Mouse (Mus musculus): ENCODE data around the gene Hsd17b7. TPM values are rescaled to one million over a fixed set of nuclear protein-coding genes. Genes with fewer than 3 reads are reported as not detected.

The Hsd17b7 gene
- 11.2 and 13.5 TPM in 2 replicates for polyA plus RNA-seq (2014; fragmentation: Nextera tagmentation; extraction: Ambion mirVana)

- no peaks in the 10 kb centered on the region for H3K9me3 ChIP-seq (ENCODE audit: low read depth, low read length)
- peak within 1 kb of the TSS; percentile 80 for H3K4me2 ChIP-seq
- no peaks in the 10 kb centered on the region for H3K27me3 ChIP-seq (ENCODE audit: insufficient read depth, low read length)
- H3K4me1 ChIP-seq (ENCODE audit: insufficient read depth), result peaks cover 4% of the 10 kb centered on the region; the same call in 1 of the 2 replicates
- TF ChIP-seq CTCF (IDR thresholded peaks at IDR 0.05; ENCODE audit: low read depth), result no peak
- H3K27ac ChIP-seq (ENCODE audit: low read depth), result peak within 1 kb of the TSS; percentile 92
- H3K9ac ChIP-seq, result peak within 1 kb of the TSS; percentile 64
- peaks cover 19% of the 10 kb centered on the region for H3K36me3 ChIP-seq (ENCODE audit: insufficient read depth)
- peak; percentile 100 for DNase-seq
- WGBS, result under 1% methylated on average over 48 of the region's 48 CpGs
- H3K4me3 ChIP-seq (ENCODE audit: low read depth, low read length), result peak within 1 kb of the TSS; percentile 64
- peak; percentile 100 for ATAC-seq (ENCODE audit: insufficient read depth)
Measured at GRCm38 (mm10) chr1:169968792-169969515, at the start of gene Hsd17b7. TSS of gene Hsd17b7 (minus strand) at chr1:169969241.

GRCm38 (mm10) chr1:170014784-170015183 lies 45.7 kb upstream of the Hsd17b7 start:
- Histone ChIP-seq H3K27me3 (ENCODE audit: insufficient read depth, low read length) (no peaks in the 10 kb centered on the region), H3K4me2 (no peak overlapping the region), H3K4me3 (ENCODE audit: low read depth, low read length) (no peak overlapping the region), H3K9ac (no peak overlapping the region), H3K4me1 (ENCODE audit: insufficient read depth) (no peaks in the 10 kb centered on the region), H3K27ac (ENCODE audit: low read depth) (no peak overlapping the region), H3K36me3 (ENCODE audit: insufficient read depth) (0 out of 2 replicates have a peak, but pooled peaks cover 3% of the 10 kb centered on the region), H3K9me3 (ENCODE audit: low read depth, low read length) (peaks cover 19% of the 10 kb centered on the region)
- no peak for TF ChIP-seq CTCF (IDR thresholded peaks at IDR 0.05; ENCODE audit: low read depth)
- no peak; the same call in 1 of the 2 replicates for ATAC-seq (ENCODE audit: insufficient read depth)
- no peak for DNase-seq
- WGBS, result 91% methylated on average over 3 of the region's 3 CpGs

GRCm38 (mm10) chr1:170010716-170011505 lies 41.9 kb upstream of the Hsd17b7 start:
- no peaks in the 10 kb centered on the region for H3K9me3 ChIP-seq (ENCODE audit: low read depth, low read length)
- no peaks in the 10 kb centered on the region for H3K36me3 ChIP-seq (ENCODE audit: insufficient read depth)
- no peak for TF ChIP-seq CTCF (IDR thresholded peaks at IDR 0.05; ENCODE audit: low read depth)
- ATAC-seq (ENCODE audit: insufficient read depth) (no peak), DNase-seq (peak; percentile 23)
- H3K9ac ChIP-seq, result no peak overlapping the region
- no peak overlapping the region for H3K27ac ChIP-seq (ENCODE audit: low read depth)
- H3K4me1 ChIP-seq (ENCODE audit: insufficient read depth), result 0 out of 2 replicates have a peak, but pooled peaks cover 4% of the 10 kb centered on the region
- 89% methylated on average over 15 of the region's 15 CpGs for WGBS
- no peak overlapping the region for H3K4me2 ChIP-seq
- H3K4me3 ChIP-seq (ENCODE audit: low read depth, low read length), result no peak overlapping the region
- no peaks in the 10 kb centered on the region for H3K27me3 ChIP-seq (ENCODE audit: insufficient read depth, low read length)

- no peaks in the 10 kb centered on the region for H3K9me3 ChIP-seq (ENCODE audit: low read depth, low read length)
- H3K9ac ChIP-seq, result no peak overlapping the region
- DNase-seq (no peak), ATAC-seq (ENCODE audit: insufficient read depth) (no peak)
- TF ChIP-seq CTCF (IDR thresholded peaks at IDR 0.05; ENCODE audit: low read depth), result no peak
- WGBS, result 77% methylated on average over 1 of the region's 1 CpGs
- H3K4me1 ChIP-seq (ENCODE audit: insufficient read depth), result 0 out of 2 replicates have a peak, but pooled peaks cover 4% of the 10 kb centered on the region
- peaks cover 9% of the 10 kb centered on the region for H3K36me3 ChIP-seq (ENCODE audit: insufficient read depth)
- H3K4me2 ChIP-seq, result no peak overlapping the region
- H3K27ac ChIP-seq (ENCODE audit: low read depth), result no peak overlapping the region
- no peaks in the 10 kb centered on the region for H3K27me3 ChIP-seq (ENCODE audit: insufficient read depth, low read length)
- no peak overlapping the region for H3K4me3 ChIP-seq (ENCODE audit: low read depth, low read length)
Measured at GRCm38 (mm10) chr1:170009296-170009695, 40.3 kb upstream of the Hsd17b7 start.

GRCm38 (mm10) chr1:170008432-170009220 lies 39.6 kb upstream of the Hsd17b7 start:
- no peak for ATAC-seq (ENCODE audit: insufficient read depth)
- Histone ChIP-seq H3K9ac (no peak overlapping the region), H3K4me1 (ENCODE audit: insufficient read depth) (0 out of 2 replicates have a peak, but pooled peaks cover 4% of the 10 kb centered on the region), H3K4me3 (ENCODE audit: low read depth, low read length) (no peak overlapping the region), H3K9me3 (ENCODE audit: low read depth, low read length) (no peaks in the 10 kb centered on the region), H3K36me3 (ENCODE audit: insufficient read depth) (peaks cover 13% of the 10 kb centered on the region), H3K4me2 (no peak overlapping the region), H3K27ac (ENCODE audit: low read depth) (no peak overlapping the region), H3K27me3 (ENCODE audit: insufficient read depth, low read length) (no peaks in the 10 kb centered on the region)
- DNase-seq, result no peak
- WGBS, result 57% methylated on average over 13 of the region's 13 CpGs
- TF ChIP-seq CTCF (IDR thresholded peaks at IDR 0.05; ENCODE audit: low read depth), result no peak

- Histone ChIP-seq H3K9ac (no peak overlapping the region), H3K4me1 (ENCODE audit: insufficient read depth) (0 out of 2 replicates have a peak, but pooled peaks cover 4% of the 10 kb centered on the region), H3K9me3 (ENCODE audit: low read depth, low read length) (no peaks in the 10 kb centered on the region), H3K4me3 (ENCODE audit: low read depth, low read length) (no peak overlapping the region), H3K36me3 (ENCODE audit: insufficient read depth) (peaks cover 22% of the 10 kb centered on the region), H3K27me3 (ENCODE audit: insufficient read depth, low read length) (no peaks in the 10 kb centered on the region), H3K4me2 (no peak overlapping the region), H3K27ac (ENCODE audit: low read depth) (peak overlapping the region; percentile 65)
- 15% methylated on average over 5 of the region's 5 CpGs for WGBS
- DNase-seq, result peak; percentile 85
- ATAC-seq (ENCODE audit: insufficient read depth), result peak; percentile 95
- no peak for TF ChIP-seq CTCF (IDR thresholded peaks at IDR 0.05; ENCODE audit: low read depth)
Measured at GRCm38 (mm10) chr1:170006516-170006915, 37.5 kb upstream of the Hsd17b7 start.
